Mouse (Mus musculus) kidney, postnatal 25 days (tissue): ENCODE data around the gene Opcml.

Experiments used
- DNase-seq, 2 experiments: peaks; one replicate each; pipeline ENCODE4 v3.0.0; 2021; ENCODE audit warnings: mixed read lengths in 2 of 2

Gene Opcml

DNA sequence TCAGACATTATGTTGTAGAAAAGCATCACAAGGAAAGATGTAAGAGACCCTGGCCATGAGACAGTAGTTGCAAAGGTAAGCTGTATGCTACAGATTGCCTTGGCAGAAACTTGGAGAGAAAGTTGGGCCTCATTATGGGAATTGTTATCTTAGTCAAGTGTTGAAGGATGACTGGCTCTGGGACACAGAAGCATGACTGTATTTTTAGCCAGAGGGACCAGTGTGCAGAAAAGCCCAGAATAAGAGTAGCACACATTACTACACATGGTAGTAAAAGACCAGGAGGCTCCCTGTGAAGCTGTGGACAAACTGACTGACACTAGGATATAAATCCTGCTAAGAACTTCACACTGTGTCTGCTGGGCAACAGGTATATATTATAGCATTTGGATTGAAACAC lies 1016.1 kb downstream of the Opcml start:
- no peak for DNase-seq

- DNase-seq, result no peak
Measured at GRCm38 (mm10) chr9:28822060-28822459, 1031.5 kb downstream of the Opcml start.

DNA sequence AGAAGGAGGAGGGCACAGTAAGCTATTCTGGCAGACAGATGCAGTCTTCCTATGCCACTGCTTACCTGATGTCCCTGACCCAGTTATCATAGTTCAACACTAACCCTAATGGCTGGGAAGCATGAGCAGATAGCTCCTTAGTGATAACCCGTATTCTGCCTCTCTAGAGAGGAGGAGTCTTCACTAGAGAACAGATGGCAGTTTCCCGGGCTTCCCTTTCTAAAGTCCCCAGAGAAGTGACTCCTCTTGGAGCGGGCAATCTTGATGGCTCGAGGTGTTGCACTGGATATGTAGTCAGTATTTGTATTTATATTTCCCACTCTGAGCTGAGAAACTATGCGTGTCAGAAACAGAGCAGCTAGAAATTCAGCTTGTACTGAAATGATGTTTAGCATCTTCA lies 1031.9 kb downstream of the Opcml start:
- DNase-seq, result no peak

DNA sequence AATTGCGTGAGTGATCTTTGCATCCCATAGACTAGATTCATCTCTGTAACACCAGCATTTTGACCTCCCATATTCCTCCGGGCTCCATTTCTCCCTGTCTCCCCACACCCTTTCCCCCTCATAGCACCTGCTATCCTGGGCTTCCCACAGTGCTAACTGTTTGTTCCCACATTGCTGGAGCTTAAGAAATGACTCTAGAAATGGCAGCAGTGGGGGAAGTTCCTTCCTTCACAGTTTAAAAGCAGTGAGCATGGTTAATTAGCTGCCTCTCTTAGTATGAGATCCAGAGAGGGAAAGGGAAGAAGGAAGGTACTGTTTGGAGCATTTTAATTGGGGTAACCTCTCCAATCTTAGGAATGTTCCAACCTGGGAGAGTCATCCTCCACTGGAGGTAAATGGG lies 1035.2 kb downstream of the Opcml start:
- DNase-seq, result no peak

DNA sequence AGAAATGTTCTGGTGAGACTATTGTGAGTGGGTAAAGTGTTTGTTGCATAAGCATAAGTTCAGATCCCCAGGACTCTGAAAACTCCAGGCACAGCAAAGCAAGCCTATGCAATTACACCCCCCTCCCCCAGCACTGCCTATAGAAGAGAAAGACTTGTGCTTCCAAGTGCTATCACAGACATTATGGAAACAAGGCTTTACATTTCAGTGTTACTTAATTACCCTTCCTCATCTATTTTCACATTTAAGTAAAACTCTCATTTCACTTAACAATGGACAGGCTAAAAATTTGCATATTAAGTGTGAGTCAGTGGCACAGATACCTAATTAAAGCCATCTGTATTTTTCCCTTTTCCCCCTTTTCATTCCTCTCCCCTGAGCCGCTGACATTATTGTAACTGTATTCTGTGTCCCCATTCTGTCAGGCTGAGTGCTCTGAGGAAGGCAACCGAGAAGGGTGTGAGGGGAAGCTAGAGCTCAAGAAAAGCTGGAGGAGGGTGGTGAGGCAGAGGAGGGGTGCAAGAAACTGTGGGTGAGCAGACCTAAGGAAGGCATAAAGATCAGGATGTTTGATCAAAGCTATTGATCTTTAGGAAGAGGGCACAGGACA lies 1055.5 kb downstream of the Opcml start:
- no peak for DNase-seq

- no peak for DNase-seq
Measured at GRCm38 (mm10) chr9:28855826-28856225, 1065.3 kb downstream of the Opcml start.

- no peak for DNase-seq
Measured at GRCm38 (mm10) chr9:28861983-28862382, 1071.4 kb downstream of the Opcml start.

DNA sequence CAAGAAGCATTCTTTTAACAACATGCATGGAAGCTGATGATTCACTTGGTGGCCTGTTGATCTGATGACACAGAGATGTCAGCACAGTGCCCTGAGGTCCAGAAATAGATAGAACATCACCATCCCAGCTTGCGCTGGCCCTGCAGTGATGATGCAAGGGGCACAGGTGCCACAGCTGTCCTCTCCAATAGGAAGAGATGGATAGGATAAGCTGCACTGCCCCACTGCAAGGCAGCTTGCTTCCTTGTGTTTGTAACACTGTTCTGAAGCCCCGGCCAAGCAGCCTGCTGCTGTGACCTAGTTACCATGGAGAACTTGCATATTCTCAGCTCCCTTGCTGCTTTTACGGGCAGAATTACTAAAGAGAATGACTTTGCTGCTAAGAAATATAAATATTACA lies 1076.7 kb downstream of the Opcml start:
- no peak for DNase-seq

DNA sequence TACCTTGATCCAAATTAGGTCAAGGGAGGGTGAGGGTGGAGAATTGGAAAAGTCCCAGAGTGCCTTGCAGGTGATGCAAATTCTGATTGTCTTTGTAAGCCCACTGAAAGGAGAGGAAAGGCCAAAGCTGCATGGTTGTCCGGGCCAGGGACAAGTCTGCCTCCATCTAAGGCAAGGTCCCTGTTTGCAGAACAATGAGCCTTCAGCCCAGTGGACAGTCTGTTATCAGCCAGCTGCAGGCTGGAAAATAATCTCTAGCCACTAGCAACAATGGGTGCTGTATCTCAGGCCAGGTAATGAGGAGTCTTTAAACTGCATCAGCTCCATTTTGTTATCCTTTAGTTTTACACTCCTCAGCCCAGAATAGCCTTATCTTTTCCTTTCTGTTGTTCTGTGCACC lies 1079.9 kb downstream of the Opcml start:
- DNase-seq, result no peak

- no peak for DNase-seq
Measured at GRCm38 (mm10) chr9:28882566-28882965, 1092.0 kb downstream of the Opcml start.

- no peak for DNase-seq
Measured at GRCm38 (mm10) chr9:28891611-28892010, 1101.0 kb downstream of the Opcml start.

- DNase-seq, result no peak
Measured at GRCm38 (mm10) chr9:28903291-28903690, 1112.7 kb downstream of the Opcml start.

GRCm38 (mm10) chr9:28909738-28910137 lies 1119.2 kb downstream of the Opcml start:
- no peak for DNase-seq

GRCm38 (mm10) chr9:28911571-28912185 lies 1121.1 kb downstream of the Opcml start:
- DNase-seq, result peak; percentile 36 to 42

GRCm38 (mm10) chr9:28932069-28932468 lies 1141.5 kb downstream of the Opcml start:
- no peak for DNase-seq

- DNase-seq, result no peak
Measured at GRCm38 (mm10) chr9:28937163-28937562, 1146.6 kb downstream of the Opcml start.

GRCm38 (mm10) chr9:28937980-28938379 lies 1147.4 kb downstream of the Opcml start:
- no peak for DNase-seq

DNA sequence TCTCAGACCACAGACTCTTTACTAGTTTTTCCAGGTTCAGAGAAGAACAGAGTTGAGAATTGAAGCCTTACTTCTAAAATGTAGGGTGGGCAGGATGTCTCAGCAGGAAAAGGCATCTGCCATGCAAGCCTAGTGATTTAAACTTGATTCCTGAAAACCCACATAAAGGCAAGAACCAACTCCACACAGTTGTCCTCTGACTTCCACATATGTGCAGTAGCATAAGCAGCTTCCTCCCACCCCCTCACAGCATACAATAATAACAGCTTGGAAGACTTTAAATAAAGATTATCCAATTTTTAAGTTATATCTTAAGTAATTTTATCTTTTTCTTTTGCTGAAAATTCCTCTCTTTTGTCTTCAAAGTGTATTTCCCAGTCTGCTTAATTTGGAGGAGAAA lies 1150.3 kb downstream of the Opcml start:
- DNase-seq, result no peak

- DNase-seq, result no peak
Measured at GRCm38 (mm10) chr9:28969455-28969854, 1178.9 kb downstream of the Opcml start.
